Mouse (Mus musculus) NIH3T3 (cell line): ENCODE data around the gene Cox8a.

ENCODE experiments used
- DNase-seq: peaks from one replicate; pipeline ENCODE4 v3.0.0-alpha.2; 2012; ENCODE audit warnings: low read depth

Cox8a gene

GRCm38 (mm10) chr19:7222196-7222595, 4.8 kb upstream of the Cox8a start:
- no peak for DNase-seq

GRCm38 (mm10) chr19:7218753-7219152, 1.3 kb upstream of the Cox8a start:
- DNase-seq: no peak

- DNase-seq: no peak
Observed at GRCm38 (mm10) chr19:7217926-7218267, 481 bp upstream of the Cox8a start.

- no peak for DNase-seq
Observed at GRCm38 (mm10) chr19:7214484-7214883, 2.9 kb downstream of the Cox8a start.

GRCm38 (mm10) chr19:7213010-7213409, 4.4 kb downstream of the Cox8a start:
- peak; percentile 64 for DNase-seq

- DNase-seq: no peak
Observed at GRCm38 (mm10) chr19:7212216-7212615, 5.2 kb downstream of the Cox8a start.

GRCm38 (mm10) chr19:7209907-7210646, 7.3 kb downstream of the Cox8a start:
- no peak for DNase-seq

GRCm38 (mm10) chr19:7205753-7206736, 11.4 kb downstream of the Cox8a start, which contains the start of gene Otub1:
Gene Otub1 (minus strand): TSS chr19:7206316.
- peak; percentile 97 for DNase-seq

GRCm38 (mm10) chr19:7205326-7205725, 12.1 kb downstream of the Cox8a start:
- peak; percentile 50 for DNase-seq

- peak; percentile 46 for DNase-seq
Observed at GRCm38 (mm10) chr19:7204898-7205297, 12.5 kb downstream of the Cox8a start.

GRCm38 (mm10) chr19:7200427-7200826, 17.0 kb downstream of the Cox8a start:
- no peak for DNase-seq

GRCm38 (mm10) chr19:7199089-7199488, 18.3 kb downstream of the Cox8a start:
- no peak for DNase-seq

- DNase-seq: no peak
Observed at GRCm38 (mm10) chr19:7197445-7197844, 20.0 kb downstream of the Cox8a start.

- peak; percentile 54 for DNase-seq
Observed at GRCm38 (mm10) chr19:7196741-7197270, 20.6 kb downstream of the Cox8a start.

GRCm38 (mm10) chr19:7195900-7196728, 21.3 kb downstream of the Cox8a start:
- DNase-seq: peak; percentile 73

- no peak for DNase-seq
Observed at GRCm38 (mm10) chr19:7192561-7192967, 24.9 kb downstream of the Cox8a start.

- no peak for DNase-seq
Observed at GRCm38 (mm10) chr19:7191639-7192038, 25.8 kb downstream of the Cox8a start.

GRCm38 (mm10) chr19:7190986-7191385, 26.4 kb downstream of the Cox8a start:
- no peak for DNase-seq

GRCm38 (mm10) chr19:7189026-7189425, 28.4 kb downstream of the Cox8a start:
- DNase-seq: no peak

- DNase-seq: no peak
Observed at GRCm38 (mm10) chr19:7187157-7187556, 30.3 kb downstream of the Cox8a start.

GRCm38 (mm10) chr19:7185715-7186291, 31.6 kb downstream of the Cox8a start:
- DNase-seq: no peak
